Mouse (Mus musculus) common myeloid progenitor, adult 5-6 weeks (primary cell): ENCODE measurements around the gene Dlgap4. TPM values are rescaled to one million over a fixed set of nuclear protein-coding genes. Genes with fewer than 3 reads are reported as not detected.

Experiments
- ATAC-seq: replicated peaks from 2 replicates; pipeline ENCODE4 v1.8.0; 2016; ENCODE audit warnings: low read depth, mild to moderate bottlenecking, moderate TSS enrichment, inconsistent platforms; ENCODE audit not compliant: poor library complexity, severe bottlenecking
- total RNA-seq: library from RNA; stranded (forward); fragments of 200-1000, 187-1606 nt; gene quantifications from 2 replicates; pipeline ENCODE4 v1.2.3, GENCODE M21; 2017

The Dlgap4 gene
- total RNA-seq, 1 experiment from 2014 or later, result 11.6 TPM

GRCm38 (mm10) chr2:156688604-156689003 lies 75.1 kb downstream of the Dlgap4 start:
- ATAC-seq, result no peak

DNA sequence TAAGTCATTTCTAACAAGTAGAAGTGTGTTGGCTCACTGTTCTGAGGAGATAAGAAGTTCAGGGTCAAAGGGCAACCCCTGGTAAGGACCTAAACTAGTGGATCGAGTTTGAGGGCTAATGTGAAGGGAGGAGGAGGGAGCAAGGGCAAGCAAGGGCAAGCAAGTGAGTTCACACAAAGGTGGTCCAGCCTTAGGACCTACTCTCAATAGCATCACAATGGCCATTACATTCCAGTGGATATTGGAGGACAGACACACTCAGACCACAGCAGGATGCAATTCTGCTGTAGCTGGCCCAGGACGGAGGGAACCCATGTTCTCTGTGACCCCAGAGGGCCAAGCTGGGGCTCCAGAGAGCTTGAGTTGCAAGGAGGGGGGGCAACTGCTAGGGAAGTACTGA lies 77.3 kb downstream of the Dlgap4 start:
- no peak for ATAC-seq

GRCm38 (mm10) chr2:156691746-156692145 lies 78.2 kb downstream of the Dlgap4 start:
- ATAC-seq, result no peak

- no peak for ATAC-seq
These were observed 79.8 kb downstream of the Dlgap4 start for GRCm38 (mm10) chr2:156693241-156693807.

DNA sequence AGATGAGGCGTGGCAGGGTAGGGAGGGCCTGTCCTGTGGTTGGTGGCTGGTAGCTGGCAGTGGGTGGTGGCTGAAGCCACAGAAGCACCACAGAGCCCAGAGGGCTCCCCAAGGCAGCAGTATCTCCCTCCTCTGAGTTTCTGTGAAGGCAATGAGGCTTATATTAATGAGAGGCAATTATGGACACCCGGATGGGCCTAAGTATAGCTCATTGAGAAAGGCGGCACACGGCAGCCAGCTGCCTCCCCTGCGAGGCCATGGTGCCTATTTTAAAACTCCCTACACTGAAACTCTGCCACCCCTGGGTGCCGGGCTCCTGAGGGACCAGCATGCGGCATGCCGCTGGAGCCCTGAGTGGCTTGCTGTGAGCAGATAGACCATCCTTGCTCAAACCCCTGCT lies 83.8 kb downstream of the Dlgap4 start:
- ATAC-seq, result no peak

DNA sequence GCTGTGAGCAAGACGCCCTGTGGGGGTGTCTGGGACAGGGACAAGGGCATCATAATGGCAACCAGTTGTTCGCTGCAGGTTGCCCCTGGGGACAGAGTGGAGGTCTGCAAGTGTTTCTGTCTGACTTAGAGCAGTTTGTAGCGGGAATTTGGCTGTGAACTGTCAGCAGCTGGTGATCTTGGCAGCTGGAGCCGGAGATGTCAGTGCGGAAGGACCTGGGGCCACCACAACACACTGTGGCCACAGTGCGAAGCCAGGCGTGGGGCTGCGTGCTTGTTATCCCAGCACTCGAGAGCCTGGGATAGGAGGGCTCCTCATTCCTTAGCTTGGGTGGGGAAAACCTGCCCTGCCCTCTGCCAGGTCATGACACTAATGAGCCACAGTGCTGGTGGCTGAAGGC lies 84.7 kb downstream of the Dlgap4 start:
- ATAC-seq, result no peak

- peak; percentile 87 for ATAC-seq
These were observed 92.0 kb downstream of the Dlgap4 start for GRCm38 (mm10) chr2:156705473-156705872.

GRCm38 (mm10) chr2:156716683-156717082 lies 103.2 kb downstream of the Dlgap4 start:
- no peak for ATAC-seq

- no peak for ATAC-seq
These were observed 104.1 kb downstream of the Dlgap4 start for GRCm38 (mm10) chr2:156717320-156718281.

- no peak for ATAC-seq
These were observed 105.3 kb downstream of the Dlgap4 start for GRCm38 (mm10) chr2:156718793-156719192.

- ATAC-seq, result no peak
These were observed 106.2 kb downstream of the Dlgap4 start for GRCm38 (mm10) chr2:156719549-156720312.

GRCm38 (mm10) chr2:156720313-156720674 lies 106.8 kb downstream of the Dlgap4 start:
- peak; percentile 12 for ATAC-seq

GRCm38 (mm10) chr2:156720675-156721553 lies 107.4 kb downstream of the Dlgap4 start:
- ATAC-seq, result peak; percentile 78

DNA sequence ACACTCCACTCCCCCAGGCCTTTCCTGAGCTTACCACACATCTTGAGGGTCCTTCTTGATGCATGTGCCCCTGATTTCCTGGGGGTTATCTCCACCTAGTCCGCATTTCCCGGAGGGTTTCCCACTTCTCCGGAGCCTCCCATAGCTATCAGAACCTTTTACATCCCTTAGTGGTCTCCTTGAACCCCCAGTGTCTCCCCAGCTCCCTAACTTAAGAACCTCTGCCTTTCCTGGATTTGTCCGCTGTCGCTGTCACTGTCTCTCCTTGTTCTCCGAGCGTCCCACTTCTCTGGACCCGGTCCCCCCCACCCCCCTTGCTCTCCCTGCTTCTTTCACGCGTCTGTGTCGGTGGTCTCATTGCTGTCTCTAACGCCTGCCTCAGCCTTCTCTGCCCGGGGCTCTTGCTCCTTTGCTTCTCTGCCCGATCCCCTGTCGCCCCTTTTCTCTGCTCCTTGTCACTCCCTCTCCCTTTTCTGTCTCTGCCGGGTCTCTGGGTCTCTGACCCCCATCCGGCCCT lies 108.1 kb downstream of the Dlgap4 start:
- ATAC-seq, result no peak

DNA sequence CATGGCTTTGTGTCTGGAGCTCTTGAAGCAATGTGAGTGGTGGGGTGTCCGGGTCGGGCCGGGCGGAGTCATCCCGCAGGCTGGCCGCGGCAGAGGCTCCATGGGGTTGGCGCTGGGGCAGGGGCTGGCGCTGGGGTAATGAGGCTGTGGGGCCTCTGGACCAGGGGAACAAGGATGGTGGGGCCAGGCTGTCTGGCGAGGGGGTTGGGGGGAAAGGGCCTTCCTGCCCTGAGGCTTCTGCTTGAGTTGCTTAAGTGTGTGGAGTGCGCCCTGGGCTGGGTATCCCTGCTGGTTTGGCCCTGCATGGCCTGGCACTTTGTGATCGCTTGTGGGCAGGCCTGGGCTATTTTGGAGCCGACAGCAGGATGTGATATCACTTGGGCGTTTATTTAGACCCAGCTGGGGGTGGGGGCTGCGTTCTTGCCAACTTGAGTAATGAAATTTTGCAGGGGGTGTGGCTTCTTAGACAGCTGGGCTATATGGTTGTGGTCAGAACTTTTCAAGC lies 108.6 kb downstream of the Dlgap4 start:
- ATAC-seq, result peak; percentile 59

- ATAC-seq, result no peak
These were observed 109.2 kb downstream of the Dlgap4 start for GRCm38 (mm10) chr2:156722752-156723151.

GRCm38 (mm10) chr2:156723899-156724523 lies 110.5 kb downstream of the Dlgap4 start:
- ATAC-seq, result no peak

DNA sequence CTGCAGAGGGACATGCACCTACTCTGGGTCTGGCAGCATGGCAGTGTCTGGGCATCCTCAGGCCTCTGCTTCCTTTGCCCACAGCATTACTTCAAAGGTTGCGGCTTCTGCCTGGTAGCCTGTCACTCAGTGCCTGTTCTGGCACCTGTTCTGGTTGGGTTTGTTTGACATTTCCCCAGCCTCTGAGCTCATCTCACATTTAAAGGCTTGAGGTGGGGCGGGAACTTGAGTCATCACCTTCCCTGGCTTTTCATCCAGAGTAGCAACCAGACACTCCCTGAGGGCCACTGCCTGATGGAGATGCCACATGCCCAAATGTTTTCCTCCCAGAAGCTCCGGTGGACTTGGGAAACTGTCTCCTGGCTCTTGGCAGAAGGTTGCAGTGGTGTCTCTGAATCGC lies 111.4 kb downstream of the Dlgap4 start:
- no peak for ATAC-seq

DNA sequence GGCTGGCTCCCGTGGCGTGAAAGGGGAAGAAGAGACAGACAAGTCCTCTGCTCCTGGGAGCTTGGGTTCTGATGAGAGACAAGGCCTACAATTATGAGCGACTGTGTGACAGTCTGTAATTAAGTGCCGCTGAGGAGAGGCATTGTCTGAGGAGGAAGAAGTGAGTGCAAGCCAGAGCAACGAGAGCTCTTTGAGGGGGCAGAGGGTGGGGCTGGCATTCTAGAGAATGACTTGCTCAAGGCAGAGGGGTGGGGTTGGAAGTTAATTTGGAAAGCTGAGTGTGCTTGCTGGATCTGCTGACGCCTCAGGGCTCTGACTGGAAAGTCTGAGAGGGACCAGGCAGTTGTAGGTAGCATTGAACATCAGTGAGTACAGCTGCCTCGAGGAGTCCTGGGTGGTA lies 112.8 kb downstream of the Dlgap4 start:
- no peak for ATAC-seq
